Mouse (Mus musculus): ENCODE results near the gene Tnk1.

The Tnk1 gene

DNA sequence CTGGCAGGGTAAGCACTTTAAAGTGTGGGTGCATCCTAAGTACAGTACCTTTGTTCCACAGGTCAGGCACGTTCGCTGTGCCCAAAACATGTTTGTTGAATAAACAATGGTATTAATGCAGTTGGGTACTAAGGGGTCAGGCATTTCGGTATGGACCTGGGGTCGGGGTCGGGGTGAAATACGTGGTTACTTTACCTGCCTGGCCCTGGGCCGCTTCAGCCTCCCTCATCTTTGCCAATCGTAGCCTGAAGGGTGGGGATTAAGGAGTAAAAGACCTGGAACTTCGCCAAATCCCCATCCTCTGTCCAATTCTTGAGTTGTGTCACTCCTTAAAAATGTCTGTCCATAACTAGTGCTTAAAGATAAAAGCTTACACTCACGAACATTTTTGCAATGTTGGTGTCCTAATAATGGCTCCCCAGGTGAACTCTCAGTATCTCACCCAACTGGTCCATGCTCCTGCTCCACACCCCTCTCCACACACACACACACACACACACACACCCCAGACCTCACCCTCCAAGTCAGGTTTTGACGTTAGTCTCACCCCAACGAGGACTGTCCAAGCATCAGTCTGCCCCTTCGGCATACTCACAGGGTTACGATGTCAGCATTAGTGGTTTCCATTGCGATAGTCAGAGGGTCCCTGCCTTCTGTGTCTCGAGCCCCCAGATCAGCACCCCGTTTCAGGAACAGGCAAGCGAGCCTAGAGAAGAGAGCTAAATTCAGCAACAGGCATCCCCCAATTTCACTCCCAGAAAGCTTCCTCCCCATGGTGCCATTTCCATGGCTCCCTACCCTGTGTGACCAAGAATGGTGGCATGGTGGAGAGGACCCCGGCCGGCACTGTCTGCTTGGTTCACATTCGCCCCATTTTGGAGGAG lies 23.5 kb upstream of the Tnk1 start:
- H3K9me3 ChIP-seq (ENCODE audit: low read length), result no peaks in the 10 kb centered on the region
- peaks cover 23% of the 10 kb centered on the region for H3K36me3 ChIP-seq (ENCODE audit: insufficient read depth, low read length)
- H3K4me3 ChIP-seq (replicated peaks; ENCODE audit: low read length), result peak overlapping the region; percentile 77
- peaks cover 68% of the 10 kb centered on the region for H3K4me1 ChIP-seq (replicated peaks; ENCODE audit: low read depth, low read length)
- H3K27me3 ChIP-seq (ENCODE audit: insufficient read depth, low read length), result peaks cover 40% of the 10 kb centered on the region
- TF ChIP-seq CTCF (conservative IDR thresholded peaks at IDR 0.05; ENCODE audit: low read length), result no peak
- no peak for TF ChIP-seq NANOG (IDR thresholded peaks at IDR 0.05; ENCODE audit: borderline replicate concordance, low read length)
- no peak for TF ChIP-seq POU5F1 (IDR thresholded peaks at IDR 0.05; ENCODE audit: borderline replicate concordance, low read length)

DNA sequence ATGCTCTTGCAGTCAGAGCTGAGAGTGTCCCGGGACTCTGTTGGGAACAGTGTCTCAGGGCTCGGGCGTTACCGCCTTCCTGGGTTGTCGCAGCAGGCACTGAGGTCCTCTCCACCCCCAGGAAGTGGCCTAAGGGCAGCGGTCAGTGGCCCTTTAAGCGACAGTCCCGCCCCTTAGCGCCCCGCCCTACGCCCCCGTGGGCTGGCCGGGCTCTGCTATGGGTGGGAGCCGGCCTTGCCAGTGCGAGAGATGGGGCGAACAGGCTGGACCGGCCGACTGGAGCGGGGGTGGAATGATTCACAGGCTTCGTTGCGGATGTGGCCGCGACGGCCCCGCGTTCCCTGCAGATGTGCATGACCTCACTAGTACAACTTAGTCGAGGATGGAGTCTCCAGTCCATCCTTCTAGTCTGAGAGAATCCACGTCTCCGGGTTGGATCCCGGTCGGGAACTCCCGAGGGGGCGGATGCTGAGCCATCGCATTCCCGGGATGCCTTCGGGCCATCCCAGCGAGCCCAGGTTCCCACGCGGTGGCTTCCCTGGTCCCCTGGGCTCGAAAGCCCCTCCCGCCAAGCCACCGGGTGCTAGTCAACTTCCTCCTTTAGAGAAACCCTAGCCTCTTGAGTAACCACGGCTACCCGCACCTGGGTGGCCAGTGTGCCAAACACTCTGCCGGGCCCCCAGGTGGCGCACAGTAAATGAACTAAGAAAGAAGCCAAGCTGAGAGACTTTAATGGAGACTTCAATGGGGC lies 22.5 kb upstream of the Tnk1 start, which contains the start of gene Kctd11:
Kctd11 (minus strand) TSS at position 554 of the 751 bp plus-strand sequence.
- H3K4me3 ChIP-seq (replicated peaks; ENCODE audit: low read length), result peak within 1 kb of the TSS; percentile 77
- peaks cover 40% of the 10 kb centered on the region for H3K27me3 ChIP-seq (ENCODE audit: insufficient read depth, low read length)
- H3K9me3 ChIP-seq (ENCODE audit: low read length), result no peaks in the 10 kb centered on the region
- TF ChIP-seq CTCF (conservative IDR thresholded peaks at IDR 0.05; ENCODE audit: low read length) (no peak; the same call in 1 of the 2 replicates), NANOG (IDR thresholded peaks at IDR 0.05; ENCODE audit: borderline replicate concordance, low read length) (no peak), POU5F1 (IDR thresholded peaks at IDR 0.05; ENCODE audit: borderline replicate concordance, low read length) (no peak)
- H3K36me3 ChIP-seq (ENCODE audit: insufficient read depth, low read length), result peaks cover 17% of the 10 kb centered on the region
- H3K4me1 ChIP-seq (replicated peaks; ENCODE audit: low read depth, low read length), result peaks cover 73% of the 10 kb centered on the region

DNA sequence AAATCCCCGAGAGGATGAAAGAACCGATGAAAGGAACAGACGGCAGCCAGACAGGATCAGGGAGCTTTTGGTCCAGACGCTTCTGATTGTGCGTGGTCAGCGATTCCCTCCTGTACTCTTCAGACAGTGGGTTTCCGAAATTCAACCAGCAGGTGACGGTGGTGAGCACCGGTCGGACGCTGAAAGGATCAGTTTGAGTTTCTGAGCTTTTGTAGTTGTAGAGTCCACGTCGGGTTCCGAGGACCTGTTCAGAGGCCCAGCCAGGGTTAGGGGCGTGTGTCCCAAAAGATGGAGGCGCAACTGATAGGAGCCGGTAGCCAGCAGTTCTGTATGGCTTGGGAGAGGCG lies 21.9 kb upstream of the Tnk1 start:
- peaks cover 15% of the 10 kb centered on the region for H3K36me3 ChIP-seq (ENCODE audit: insufficient read depth, low read length)
- H3K4me1 ChIP-seq (replicated peaks; ENCODE audit: low read depth, low read length), result peaks cover 77% of the 10 kb centered on the region
- TF ChIP-seq POU5F1 (IDR thresholded peaks at IDR 0.05; ENCODE audit: borderline replicate concordance, low read length) (no peak), CTCF (conservative IDR thresholded peaks at IDR 0.05; ENCODE audit: low read length) (peak; percentile 63)
- H3K27me3 ChIP-seq (ENCODE audit: insufficient read depth, low read length), result peaks cover 40% of the 10 kb centered on the region
- no peaks in the 10 kb centered on the region for H3K9me3 ChIP-seq (ENCODE audit: low read length)
- peak overlapping the region; percentile 77 for H3K4me3 ChIP-seq (replicated peaks; ENCODE audit: low read length)

DNA sequence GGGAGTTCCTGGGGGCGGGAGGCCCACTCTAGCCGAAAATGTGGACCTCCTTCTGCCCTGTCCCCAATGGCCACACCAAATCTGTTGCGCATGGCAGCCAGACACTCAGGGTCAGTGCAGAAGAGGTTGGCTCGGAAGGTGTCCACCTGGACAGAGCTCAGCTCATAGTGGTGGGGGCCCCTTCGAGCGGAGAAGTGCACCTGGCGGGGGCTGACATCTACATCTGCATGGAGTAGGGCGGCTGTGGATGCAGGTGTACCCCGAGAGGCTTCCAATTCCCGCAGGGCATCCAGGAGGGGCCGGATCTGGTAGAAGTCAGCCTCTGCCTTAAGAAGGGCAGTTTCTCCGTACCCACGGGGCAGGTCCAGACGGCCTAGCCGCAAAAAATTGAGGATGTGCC lies 21.2 kb upstream of the Tnk1 start:
- TF ChIP-seq CTCF (conservative IDR thresholded peaks at IDR 0.05; ENCODE audit: low read length), result no peak
- no peak for TF ChIP-seq NANOG (IDR thresholded peaks at IDR 0.05; ENCODE audit: borderline replicate concordance, low read length)
- TF ChIP-seq POU5F1 (IDR thresholded peaks at IDR 0.05; ENCODE audit: borderline replicate concordance, low read length), result no peak
- peaks cover 40% of the 10 kb centered on the region for H3K27me3 ChIP-seq (ENCODE audit: insufficient read depth, low read length)
- H3K4me3 ChIP-seq (replicated peaks; ENCODE audit: low read length), result peak overlapping the region; percentile 77
- H3K36me3 ChIP-seq (ENCODE audit: insufficient read depth, low read length), result peaks cover 8% of the 10 kb centered on the region
- no peaks in the 10 kb centered on the region for H3K9me3 ChIP-seq (ENCODE audit: low read length)
- H3K4me1 ChIP-seq (replicated peaks; ENCODE audit: low read depth, low read length), result peaks cover 75% of the 10 kb centered on the region

DNA sequence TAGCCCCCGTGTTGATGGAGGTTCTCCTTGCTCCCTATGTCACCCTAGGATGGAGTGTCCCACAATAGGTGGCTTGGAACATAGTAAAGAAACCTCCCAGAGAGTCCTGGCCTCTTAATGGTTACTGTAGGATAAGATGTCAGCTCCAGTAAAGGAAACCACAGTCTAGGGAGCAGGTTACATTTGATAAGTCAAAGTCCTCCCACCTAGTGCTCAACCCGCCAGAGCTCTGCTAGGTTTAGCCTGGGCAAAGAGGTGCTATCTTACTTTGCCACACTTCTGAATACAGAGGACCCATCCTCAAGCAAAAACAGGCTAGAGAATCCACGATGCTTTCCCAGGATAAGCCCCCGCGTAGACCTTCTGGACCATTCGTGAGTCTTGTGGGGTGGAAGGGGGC lies 20.4 kb upstream of the Tnk1 start:
- H3K4me1 ChIP-seq (replicated peaks; ENCODE audit: low read depth, low read length), result peaks cover 80% of the 10 kb centered on the region
- TF ChIP-seq POU5F1 (IDR thresholded peaks at IDR 0.05; ENCODE audit: borderline replicate concordance, low read length) (no peak), CTCF (conservative IDR thresholded peaks at IDR 0.05; ENCODE audit: low read length) (no peak)
- H3K9me3 ChIP-seq (ENCODE audit: low read length), result no peaks in the 10 kb centered on the region
- peak overlapping the region; percentile 77; the same call in 1 of the 2 replicates for H3K4me3 ChIP-seq (replicated peaks; ENCODE audit: low read length)
- H3K27me3 ChIP-seq (ENCODE audit: insufficient read depth, low read length), result peaks cover 40% of the 10 kb centered on the region
- H3K36me3 ChIP-seq (ENCODE audit: insufficient read depth, low read length), result peaks cover under 1% of the 10 kb centered on the region; the same call in 1 of the 2 replicates

DNA sequence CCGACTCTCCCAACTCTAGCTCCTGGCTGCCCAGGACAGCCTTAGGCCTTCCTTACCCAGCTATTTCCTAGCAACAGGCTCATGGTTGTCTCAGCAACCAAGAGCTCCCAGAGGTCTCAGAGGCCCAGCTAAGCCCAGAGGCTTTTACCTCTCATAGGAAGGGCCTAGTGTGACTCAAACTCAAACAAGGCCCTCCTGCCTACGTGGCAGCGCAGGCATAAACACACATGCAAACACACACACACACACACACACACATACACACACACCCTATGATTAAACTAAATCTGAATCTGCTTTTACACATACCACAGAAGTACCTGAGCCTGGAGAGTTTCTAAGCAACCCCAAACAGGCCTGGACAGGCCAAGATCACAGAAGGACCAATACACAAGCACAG lies 19.9 kb upstream of the Tnk1 start:
- H3K36me3 ChIP-seq (ENCODE audit: insufficient read depth, low read length), result no peaks in the 10 kb centered on the region
- no peaks in the 10 kb centered on the region for H3K9me3 ChIP-seq (ENCODE audit: low read length)
- H3K27me3 ChIP-seq (ENCODE audit: insufficient read depth, low read length), result peaks cover 40% of the 10 kb centered on the region
- TF ChIP-seq POU5F1 (IDR thresholded peaks at IDR 0.05; ENCODE audit: borderline replicate concordance, low read length), result no peak
- TF ChIP-seq NANOG (IDR thresholded peaks at IDR 0.05; ENCODE audit: borderline replicate concordance, low read length), result no peak
- TF ChIP-seq CTCF (conservative IDR thresholded peaks at IDR 0.05; ENCODE audit: low read length), result no peak
- H3K4me1 ChIP-seq (replicated peaks; ENCODE audit: low read depth, low read length), result peaks cover 80% of the 10 kb centered on the region
- H3K4me3 ChIP-seq (replicated peaks; ENCODE audit: low read length), result peak overlapping the region; percentile 67

DNA sequence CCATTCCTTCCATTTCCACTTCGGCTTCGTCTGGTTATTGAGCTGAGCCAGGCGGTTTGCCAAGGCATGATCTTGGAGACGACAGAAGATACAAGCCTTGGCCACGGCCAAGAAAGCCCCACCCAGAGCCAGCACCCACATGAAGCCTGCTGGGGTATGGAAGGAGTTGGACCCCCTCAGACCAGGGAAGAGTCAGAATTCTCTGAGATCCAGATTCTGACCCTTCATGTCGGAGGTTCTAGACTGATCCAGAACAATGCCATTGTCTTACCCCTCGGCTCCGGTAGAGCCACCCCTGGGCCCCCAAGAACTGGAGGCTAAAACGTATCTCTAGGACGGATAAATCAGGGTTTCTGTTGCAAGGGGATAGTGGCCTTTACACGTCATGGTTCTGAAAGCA lies 19.3 kb upstream of the Tnk1 start, which contains the start of gene Tmem95:
Tmem95 (minus strand) TSS at position 141 of the 400 bp plus-strand sequence.
- peaks cover 80% of the 10 kb centered on the region for H3K4me1 ChIP-seq (replicated peaks; ENCODE audit: low read depth, low read length)
- H3K27me3 ChIP-seq (ENCODE audit: insufficient read depth, low read length), result peaks cover 40% of the 10 kb centered on the region
- peak within 1 kb of the TSS; percentile 67 for H3K4me3 ChIP-seq (replicated peaks; ENCODE audit: low read length)
- no peaks in the 10 kb centered on the region for H3K36me3 ChIP-seq (ENCODE audit: insufficient read depth, low read length)
- no peaks in the 10 kb centered on the region for H3K9me3 ChIP-seq (ENCODE audit: low read length)
- TF ChIP-seq NANOG (IDR thresholded peaks at IDR 0.05; ENCODE audit: borderline replicate concordance, low read length) (no peak), POU5F1 (IDR thresholded peaks at IDR 0.05; ENCODE audit: borderline replicate concordance, low read length) (no peak), CTCF (conservative IDR thresholded peaks at IDR 0.05; ENCODE audit: low read length) (no peak)

DNA sequence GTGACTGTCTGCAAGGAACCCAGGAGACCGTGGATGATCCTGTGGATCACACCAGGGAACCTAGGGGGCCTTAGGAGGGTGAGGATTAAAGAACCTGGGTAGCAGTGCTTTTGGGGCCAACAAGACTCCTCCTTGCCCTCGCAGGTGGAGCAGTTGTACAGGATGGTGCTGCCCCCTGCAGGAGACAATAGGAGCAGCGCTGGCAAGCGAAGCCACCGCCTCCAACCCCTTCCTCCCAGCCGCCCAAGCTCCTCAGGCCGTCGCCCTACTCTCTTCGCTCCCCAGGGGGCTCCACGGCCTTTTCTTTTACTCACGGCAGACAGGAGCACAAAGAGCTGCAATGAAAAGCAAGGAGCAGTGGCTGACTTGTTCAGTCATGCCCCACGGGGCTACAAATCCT lies 18.3 kb upstream of the Tnk1 start:
- TF ChIP-seq NANOG (IDR thresholded peaks at IDR 0.05; ENCODE audit: borderline replicate concordance, low read length) (no peak), CTCF (conservative IDR thresholded peaks at IDR 0.05; ENCODE audit: low read length) (peak; percentile 76)
- Histone ChIP-seq H3K4me1 (replicated peaks; ENCODE audit: low read depth, low read length) (peaks cover 74% of the 10 kb centered on the region), H3K27me3 (ENCODE audit: insufficient read depth, low read length) (peaks cover 33% of the 10 kb centered on the region), H3K36me3 (ENCODE audit: insufficient read depth, low read length) (no peaks in the 10 kb centered on the region), H3K4me3 (replicated peaks; ENCODE audit: low read length) (peak overlapping the region; percentile 67), H3K9me3 (ENCODE audit: low read length) (no peaks in the 10 kb centered on the region)
